Mouse (Mus musculus): ENCODE measurements around the gene Stard10.

- TF ChIP-seq MAFK (IDR thresholded peaks at IDR 0.05; ENCODE audit: insufficient read depth, low read depth, low read length) (no peak), ZC3H11A (IDR thresholded peaks at IDR 0.05; ENCODE audit: borderline replicate concordance, low read depth, low read length) (no peak)
Observed at GRCm38 (mm10) chr7:101383756-101384155, 66.9 kb downstream of the Stard10 start.
